Mouse (Mus musculus) ZHBTc4 (cell line): ENCODE data around the gene Topaz1.
"Not testable (repeated sequence)": the region's sequence is repeated elsewhere in the genome, so short reads cannot be mapped to it uniquely, and the experiment has no call there.

ENCODE experiments used
- DNase-seq: peaks from one replicate; pipeline ENCODE4 v3.0.0-alpha.2; 2011; ENCODE audit warnings: low read depth, low spot score

Topaz1 gene

DNA sequence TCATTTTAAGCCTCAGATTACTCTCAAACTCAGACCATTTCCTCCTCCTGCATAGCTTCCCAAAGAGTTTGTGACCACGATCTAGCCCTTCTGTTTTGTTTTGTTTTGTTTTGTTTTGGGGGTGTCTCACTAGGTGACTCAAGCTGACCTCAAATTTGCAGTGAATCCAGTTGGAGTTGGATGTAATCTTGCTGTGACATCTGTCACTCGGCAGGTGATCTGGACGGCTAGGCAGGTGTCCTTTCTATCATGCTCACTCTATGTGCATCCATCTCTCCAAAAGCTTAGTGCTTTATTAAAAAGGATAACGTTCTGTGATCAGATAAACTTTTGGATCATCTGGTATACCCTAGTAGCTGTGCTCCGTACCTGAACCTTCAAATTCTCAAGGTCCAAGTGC lies 65.2 kb downstream of the Topaz1 start:
- DNase-seq, result no peak

DNA sequence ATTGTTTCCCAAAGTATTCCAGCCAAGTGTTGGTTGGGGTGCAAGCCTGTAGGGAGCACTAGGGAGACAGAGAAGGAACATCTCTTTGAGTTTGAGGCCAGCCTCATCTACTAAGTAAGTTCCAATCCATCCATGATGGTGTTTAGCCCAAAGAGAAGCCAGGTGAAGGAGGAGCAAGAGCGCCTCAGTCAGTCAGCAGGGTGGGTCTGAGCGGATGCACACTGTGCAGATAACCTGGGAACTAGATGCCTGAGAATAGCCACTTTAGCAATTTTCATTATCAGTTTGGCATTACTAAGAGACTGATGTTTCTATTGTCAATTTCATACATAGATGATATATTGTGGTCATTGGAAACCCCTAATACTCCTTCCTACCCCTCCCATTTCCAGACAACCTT lies 67.6 kb downstream of the Topaz1 start:
- no peak for DNase-seq

DNA sequence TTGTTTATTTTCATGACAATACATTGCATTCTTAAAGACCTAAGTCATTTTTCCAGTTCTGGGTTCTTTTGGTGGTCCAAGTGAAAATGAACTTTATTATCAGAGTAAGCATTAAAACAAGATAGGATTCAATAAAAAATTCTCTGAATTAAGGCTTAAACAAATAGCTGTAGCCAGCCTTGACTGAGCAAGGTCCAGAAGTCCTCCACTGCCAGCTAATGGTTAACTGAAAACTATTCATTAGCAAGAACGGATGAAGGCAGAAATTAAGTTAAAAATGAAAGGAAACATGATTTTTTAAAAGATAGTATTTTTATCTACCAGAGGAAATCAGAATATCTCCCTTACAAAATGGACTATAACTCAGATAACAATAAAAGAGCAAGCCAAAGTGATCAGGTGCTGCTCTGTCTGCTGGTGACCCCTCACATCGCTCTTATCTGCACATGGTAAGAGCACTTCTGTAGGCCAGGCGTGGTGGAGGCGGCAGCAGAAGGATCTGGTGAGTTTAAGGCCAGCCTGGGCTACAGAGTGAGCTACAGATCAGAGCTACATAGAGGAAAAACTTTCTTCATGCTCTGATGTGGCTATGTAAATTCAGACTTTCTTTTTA lies 68.2 kb downstream of the Topaz1 start:
- no peak for DNase-seq

DNA sequence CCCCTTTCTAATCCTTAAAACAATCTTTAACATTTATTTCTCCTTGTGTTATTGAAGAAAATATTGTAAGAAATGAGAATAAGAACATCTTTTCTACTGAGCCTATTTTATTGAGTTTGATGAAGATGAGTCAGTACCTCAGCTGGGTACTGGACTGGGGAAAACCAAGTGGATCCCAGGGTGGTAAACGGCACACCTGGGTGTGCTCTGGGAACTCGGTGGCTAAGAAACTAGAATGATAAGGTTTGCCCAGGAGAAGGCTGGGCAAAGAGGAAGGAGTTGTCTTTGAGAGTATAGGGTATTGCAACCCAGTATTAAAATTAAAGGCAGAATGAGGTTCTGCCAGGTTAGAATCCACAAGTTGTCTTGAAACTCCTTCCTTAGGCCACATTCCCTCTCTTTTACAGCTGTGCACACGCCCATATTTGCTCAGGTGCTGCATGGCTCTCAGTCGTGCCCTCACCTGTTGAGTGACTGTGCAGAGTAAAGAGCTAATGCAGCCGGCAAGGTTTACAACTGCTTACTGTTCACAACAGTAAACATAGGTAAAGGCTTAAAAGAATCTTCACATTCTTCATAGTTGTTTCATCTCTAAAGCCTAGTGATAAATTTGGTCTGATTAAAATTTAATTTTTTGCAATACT lies 76.3 kb downstream of the Topaz1 start:
- DNase-seq, result no peak

DNA sequence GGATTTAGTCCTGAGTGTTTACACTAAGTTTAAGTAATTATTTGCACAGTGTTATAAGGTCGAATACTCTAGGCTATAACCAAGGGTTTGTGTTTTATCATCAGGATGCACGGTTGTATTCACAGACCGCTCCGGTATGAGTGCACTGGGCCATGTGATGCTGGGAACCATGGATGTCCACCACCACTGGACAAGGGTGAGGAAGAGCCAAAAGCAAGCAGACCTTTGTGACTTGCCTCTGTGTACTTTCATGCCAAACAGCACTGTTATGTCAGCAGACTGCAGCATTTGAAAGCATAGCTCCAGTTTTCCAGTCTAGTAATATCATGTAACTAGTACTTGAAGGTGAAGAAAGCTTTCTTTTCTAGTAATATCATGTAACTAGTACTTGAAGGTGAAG lies 79.6 kb downstream of the Topaz1 start:
- DNase-seq, result no peak

DNA sequence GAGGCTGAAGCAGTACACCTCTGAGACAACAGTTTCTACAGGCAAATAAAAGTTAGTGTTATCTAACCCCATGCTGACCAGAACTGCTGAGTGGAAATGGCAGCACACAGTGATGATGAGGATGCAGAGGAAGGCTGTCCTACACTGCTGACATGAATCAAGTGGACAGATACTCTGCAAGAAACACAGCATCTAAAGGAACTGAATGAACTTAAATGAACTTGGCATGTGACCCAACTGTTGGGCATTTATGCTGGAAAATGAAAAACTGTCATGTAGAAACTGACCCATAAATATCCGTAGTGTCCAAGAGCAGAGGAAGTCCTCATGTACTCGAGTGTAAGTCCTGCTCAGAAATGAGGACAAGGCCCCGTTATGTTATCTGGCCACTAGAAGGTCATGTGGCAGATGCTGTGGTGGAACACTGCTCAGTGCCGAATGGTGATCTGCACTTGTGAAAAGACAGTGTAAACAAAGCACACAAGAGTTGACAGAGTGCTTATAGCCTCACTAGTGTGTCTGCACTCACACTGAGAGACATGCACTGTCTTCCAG lies 82.8 kb downstream of the Topaz1 start:
- DNase-seq, result no peak

DNA sequence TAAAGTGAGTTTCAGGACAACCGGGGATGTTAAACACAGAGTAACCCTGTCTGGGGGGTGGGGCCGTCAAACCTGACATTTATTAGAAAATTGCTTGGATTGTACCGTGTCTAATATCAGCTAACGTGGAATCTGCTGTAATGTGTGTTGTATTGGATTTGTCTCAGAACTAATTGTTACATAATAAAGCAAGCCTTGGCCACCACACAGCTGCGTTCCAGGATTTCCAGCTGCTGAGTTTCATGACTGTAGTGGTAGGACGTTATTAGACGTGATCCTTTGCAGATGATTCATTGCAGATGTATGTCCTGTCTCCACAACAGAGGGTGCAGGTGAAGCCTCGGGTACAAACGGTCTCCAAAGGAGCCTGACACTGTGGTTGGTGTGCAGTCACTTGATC lies 89.0 kb downstream of the Topaz1 start:
- DNase-seq, result no peak

DNA sequence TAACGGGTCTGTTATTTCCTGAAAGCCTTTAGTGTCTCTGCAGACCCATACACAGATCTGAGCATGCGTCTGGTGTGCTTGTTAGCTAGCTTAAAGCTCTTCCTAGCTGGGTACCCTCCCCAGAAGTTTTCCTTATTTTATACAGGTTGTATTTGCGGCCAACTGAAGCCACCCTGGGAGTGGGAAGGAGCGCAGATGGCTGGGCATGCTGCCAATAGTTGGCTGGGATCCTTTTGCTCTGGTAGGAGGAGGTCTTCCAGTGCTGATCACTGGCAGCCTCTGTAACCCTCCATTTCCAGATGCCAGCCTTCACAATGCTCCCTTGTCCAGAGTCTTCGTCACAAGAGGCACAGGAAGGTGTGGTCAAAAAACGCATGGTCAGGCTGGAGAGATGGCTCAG lies 89.6 kb downstream of the Topaz1 start:
- DNase-seq, result no peak

DNA sequence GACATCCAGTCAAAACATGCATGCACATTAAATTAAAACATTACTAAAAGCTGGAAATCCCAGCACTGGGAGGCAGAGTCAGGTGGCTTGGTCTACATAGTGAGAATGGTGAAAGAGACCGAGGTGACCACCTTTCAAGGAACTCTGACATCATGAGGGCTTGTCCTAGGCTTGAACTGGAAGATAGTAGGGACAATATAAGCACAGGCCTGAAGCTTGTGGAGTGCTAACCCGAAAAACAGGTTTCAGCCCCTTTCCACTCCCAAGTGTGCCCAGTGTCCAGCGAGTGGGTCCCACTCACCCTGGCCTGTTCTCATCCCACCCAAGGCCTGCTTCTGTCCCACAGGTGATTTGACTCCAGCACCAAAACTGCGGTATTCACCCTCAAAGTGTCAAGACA lies 90.1 kb downstream of the Topaz1 start:
- no peak for DNase-seq

DNA sequence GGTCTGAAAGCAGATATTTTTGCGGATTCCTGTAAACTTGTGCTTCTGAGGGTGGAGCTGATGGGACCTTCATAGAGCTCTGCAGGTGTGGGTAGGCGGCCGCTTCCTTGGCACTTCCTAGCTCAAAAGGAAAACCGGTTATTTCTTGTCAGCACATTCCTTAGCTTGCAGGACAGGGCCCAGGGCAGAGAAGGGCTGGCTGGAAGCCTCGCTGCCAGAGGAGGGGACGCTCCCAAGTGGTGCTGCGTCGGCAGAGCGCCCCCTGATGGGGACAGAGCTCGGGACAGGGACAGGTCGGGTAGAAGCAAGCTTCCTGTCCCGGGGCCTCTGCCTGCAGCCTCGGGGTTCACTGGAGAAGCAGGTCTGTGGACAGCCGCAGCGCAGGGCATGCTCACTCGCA lies 90.5 kb downstream of the Topaz1 start:
- DNase-seq, result peak; percentile 93

DNA sequence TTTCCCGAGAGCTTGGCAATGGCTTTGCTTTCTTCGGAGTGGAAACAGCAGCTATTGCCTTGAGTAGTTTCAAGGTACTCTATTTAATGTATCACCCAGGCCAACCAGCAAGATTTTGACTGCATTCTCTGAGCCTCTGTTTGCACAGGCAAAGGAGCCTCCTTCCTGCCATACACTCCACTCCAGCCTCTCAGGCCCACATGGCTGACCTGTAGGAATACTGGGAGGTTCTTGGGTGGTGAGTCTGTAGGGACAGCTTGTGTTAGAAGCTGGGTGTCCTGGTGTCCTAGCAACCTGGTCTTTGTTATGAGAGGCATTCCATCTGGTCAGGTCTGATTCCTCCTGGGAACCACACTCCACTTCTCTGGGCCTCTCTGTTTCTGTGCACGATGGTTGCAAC lies 96.6 kb downstream of the Topaz1 start, which contains the start of gene Gm35549:
Gm35549 (minus strand) TSS at position 276 of the 400 bp plus-strand sequence.
- DNase-seq, result no peak

DNA sequence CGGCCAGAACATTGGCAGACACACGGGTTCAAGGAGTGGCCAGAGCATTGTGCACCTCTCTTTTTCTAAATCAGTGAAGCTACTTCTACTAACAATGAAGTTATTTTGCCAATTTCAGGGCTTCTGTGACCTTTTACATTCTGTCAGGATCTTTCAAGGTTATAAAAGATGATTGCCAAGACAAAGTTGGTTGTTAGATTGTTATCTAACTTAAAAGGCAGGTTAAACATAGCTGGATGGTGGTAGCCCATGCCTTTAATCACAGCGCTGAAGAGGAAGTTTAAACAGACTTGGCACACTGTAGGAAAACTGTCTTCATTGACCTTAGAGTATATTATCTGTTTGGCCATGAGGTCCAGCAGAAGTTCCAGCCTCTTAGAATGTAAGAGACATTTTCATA lies 98.5 kb downstream of the Topaz1 start:
- DNase-seq, result no peak

DNA sequence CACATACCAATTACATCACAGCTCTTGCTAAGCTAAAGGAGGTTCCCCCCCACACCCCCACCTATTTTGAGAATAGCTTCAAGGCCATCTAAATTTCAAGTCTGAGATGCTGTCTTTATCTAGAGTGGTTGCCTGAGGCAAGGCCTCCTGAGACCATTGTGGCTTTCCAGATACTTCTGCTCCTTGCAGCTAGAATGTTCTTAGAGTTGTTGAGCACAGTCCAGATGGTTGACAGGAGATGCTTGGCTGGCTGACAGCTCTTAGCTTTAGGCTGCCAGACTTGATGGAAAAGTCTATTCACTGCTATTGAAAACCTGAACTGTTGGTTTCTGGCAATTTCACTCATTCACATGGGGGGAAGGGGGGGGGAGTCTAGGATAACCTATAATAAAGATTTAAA lies 99.0 kb downstream of the Topaz1 start:
- DNase-seq, result no peak

DNA sequence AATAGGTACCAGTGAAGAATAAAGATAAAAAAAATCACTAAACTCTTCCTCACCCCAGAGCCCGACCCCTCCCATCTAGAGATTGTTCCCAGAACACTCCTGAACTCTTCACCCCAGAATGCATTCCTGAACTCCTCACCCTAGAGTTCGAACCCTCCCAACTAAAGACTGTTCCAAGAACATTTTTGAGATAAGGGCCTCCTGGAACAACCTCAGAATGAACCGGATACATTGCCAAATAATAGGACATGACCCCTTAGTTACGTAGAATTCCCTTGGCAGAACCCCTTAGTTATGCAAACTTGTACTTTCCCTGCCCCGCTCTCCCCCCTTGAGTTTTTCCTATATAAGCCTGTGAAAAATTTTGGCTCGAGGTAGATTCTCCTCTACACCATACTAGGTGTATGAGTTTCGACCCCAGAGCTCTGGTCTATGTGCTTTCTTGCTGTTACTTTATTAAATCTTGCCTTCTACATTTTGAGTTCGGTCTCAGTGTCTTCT lies 100.7 kb downstream of the Topaz1 start:
- DNase-seq, result not testable (repeated sequence)
